22 mouse cellular contexts compared by ENCODE assay signal in genomic region chr2:6538031-6538430, GRCm38 (mm10).
DNase-seq lines count a peak whose midpoint lies in the region; ATAC-seq and TF ChIP-seq lines count a peak whose summit lies in the region.
"Had no signal": no experiment of that assay in that cellular context is flagged by ENCODE, and none has a peak within 500 bp of the region (broad histone marks: within the 10 kb centered on the region; RNA-seq: fewer than 3 reads in every experiment).

No protein-coding gene starts in this region.

- H3K9me3 ChIP-seq in heart, embryonic 12.5 days (replicated peaks), result no peaks in the 10 kb centered on the region
- no peaks in the 10 kb centered on the region for H3K9me3 ChIP-seq in lung, postnatal 0 days (ENCODE audit: low read length)
- H3K9me3 ChIP-seq: embryonic facial prominence, embryonic 10.5 days; limb, embryonic 15.5 days; midbrain, embryonic 12.5 days; neural tube, embryonic 12.5 days had no signal

- TF ChIP-seq EP300 in lung, postnatal 0 days (IDR thresholded peaks at IDR 0.05), result no peak

- H3K4me1 ChIP-seq in heart, embryonic 12.5 days (replicated peaks), result peaks cover 25% of the 10 kb centered on the region
- H3K4me1 ChIP-seq in lung, postnatal 0 days (ENCODE audit: insufficient read depth, low read depth, low read length), result no peaks in the 10 kb centered on the region; the same call in 1 of the 2 replicates
- H3K4me1 ChIP-seq: limb, embryonic 15.5 days; midbrain, embryonic 12.5 days; neural tube, embryonic 12.5 days had no signal

- peak; percentile 54 for DNase-seq in heart, adult 11 months
- peak; percentile 74 for DNase-seq in lung, postnatal 0 days (ENCODE audit: low spot score)
- no peak for DNase-seq in lung, postnatal 4 days
- peak; percentile 2 for DNase-seq in right cerebral cortex, postnatal 25 days
- DNase-seq in right cerebral cortex, postnatal 36 days (ENCODE audit: low spot score in 2 of 2), result no peak
- no peak for DNase-seq in adrenal gland, postnatal 36 days
- DNase-seq: adrenal gland, adult 2 months; cerebellum, adult 11-12 months; gastrocnemius, postnatal 36 days; heart, postnatal 10 days; kidney, adult 2 months; left cerebral cortex, postnatal 4 days; lung, embryonic 14.5 days; spleen, adult 18-20 months; thymus, postnatal 14 days had no signal

- no peak overlapping the region for H3K4me2 ChIP-seq in heart, embryonic 12.5 days
- no peak overlapping the region for H3K4me2 ChIP-seq in lung, postnatal 0 days (replicated peaks; ENCODE audit: low read depth, low read length)
- H3K4me2 ChIP-seq: limb, embryonic 15.5 days; lung, embryonic 14.5 days; midbrain, embryonic 12.5 days; neural tube, embryonic 12.5 days had no signal

- H3K4me3 ChIP-seq in heart, embryonic 12.5 days, result no peak overlapping the region
- no peak overlapping the region for H3K4me3 ChIP-seq in lung, postnatal 0 days (ENCODE audit: low read depth, low read length)
- H3K4me3 ChIP-seq: embryonic facial prominence, embryonic 10.5 days; limb, embryonic 15.5 days; midbrain, embryonic 12.5 days; neural tube, embryonic 12.5 days had no signal

- no peaks in the 10 kb centered on the region for H3K27me3 ChIP-seq in heart, embryonic 12.5 days (replicated peaks)
- H3K27me3 ChIP-seq in lung, postnatal 0 days (replicated peaks; ENCODE audit: insufficient read depth, low read length), result no peaks in the 10 kb centered on the region
- H3K27me3 ChIP-seq: limb, embryonic 15.5 days; midbrain, embryonic 12.5 days; neural tube, embryonic 12.5 days had no signal

- H3K27ac ChIP-seq in heart, embryonic 12.5 days (ENCODE audit: poor library complexity, severe bottlenecking), result no peak overlapping the region
- no peak overlapping the region for H3K27ac ChIP-seq in lung, postnatal 0 days (ENCODE audit: low read length)
- H3K27ac ChIP-seq: embryonic facial prominence, embryonic 10.5 days; kidney, postnatal 0 days; limb, embryonic 15.5 days; liver, embryonic 14.5 days; midbrain, embryonic 12.5 days; neural tube, embryonic 12.5 days had no signal

- no peak overlapping the region for H3K9ac ChIP-seq in heart, embryonic 12.5 days
- no peak overlapping the region for H3K9ac ChIP-seq in lung, postnatal 0 days (replicated peaks; ENCODE audit: low read depth)
- H3K9ac ChIP-seq: limb, embryonic 15.5 days; liver, embryonic 14.5 days; lung, embryonic 14.5 days; midbrain, embryonic 12.5 days; neural tube, embryonic 12.5 days had no signal

- 0 out of 2 replicates have a peak, but pooled peaks cover 3% of the 10 kb centered on the region for H3K36me3 ChIP-seq in heart, embryonic 12.5 days
- no peaks in the 10 kb centered on the region for H3K36me3 ChIP-seq in lung, postnatal 0 days (ENCODE audit: insufficient read depth, low read length)
- H3K36me3 ChIP-seq: embryonic facial prominence, embryonic 10.5 days; limb, embryonic 15.5 days; midbrain, embryonic 12.5 days; neural tube, embryonic 12.5 days had no signal

- ATAC-seq in heart, embryonic 12.5 days (ENCODE audit: insufficient number of reproducible peaks, low FRiP score), result no peak
- peak; percentile 87 for ATAC-seq in lung, postnatal 0 days

- TF ChIP-seq CTCF in lung, postnatal 0 days (IDR thresholded peaks at IDR 0.05), result no peak

Comparison
In these comparisons a context has a peak if more than half of its experiments do, and no peak if none do; other contexts are left out.
1. DNase-seq: peak in heart, adult 11 months (single experiment), lung, postnatal 0 days (single experiment) and right cerebral cortex, postnatal 25 days (single experiment); none in lung, postnatal 4 days (0 of 2), right cerebral cortex, postnatal 36 days (0 of 2) and adrenal gland, postnatal 36 days (0 of 2).